Mouse (Mus musculus) left cerebral cortex, adult 2 months (tissue): ENCODE data around the gene Paf1. TPM values are rescaled to one million over a fixed set of nuclear protein-coding genes. Genes with fewer than 3 reads are reported as not detected.

Experiments used
- DNase-seq, 2 experiments: peaks; one replicate each; pipeline ENCODE4 v3.0.0; 2021 to 2022; ENCODE audit warnings: low spot score in 2 of 2, mixed read lengths in 1 of 2; ENCODE audit errors: extremely low spot score in 1 of 2
- H3K27ac ChIP-seq: fragments of 200-600 bp; 2 replicates; pipeline ENCODE4 v1.8.1; 2022
- H3K4me3 ChIP-seq: fragments of 200-600 bp; 2 replicates; pipeline ENCODE4 v1.8.1; 2022
- CTCF ChIP-seq: fragments of 200-600 bp; IDR thresholded peaks from 2 replicates; pipeline ENCODE4 v1.8.1; 2022; ENCODE audit warnings: antibody characterized with exemption, mild to moderate bottlenecking, moderate library complexity
- intact Hi-C: fragments of 180-260 bp; cut with DNase I; formaldehyde crosslinking; loops from one replicate; pipeline ENCODE4 v1.15.1; 2025
- total RNA-seq, 2 experiments: library from RNA; stranded (reverse); gene quantifications; 2 replicates each; pipeline ENCODE4 v1.2.3; 2021

Gene Paf1
- total RNA-seq, 2 experiments from 2014 or later, result 65.7 to 66.8 TPM

- intact Hi-C loops, result loop anchor here (5.0 kb wide), 1 partner anchor 212 kb away; no protein-coding TSS in a partner anchor
- Histone ChIP-seq H3K27ac (no peak overlapping the region), H3K4me3 (no peak overlapping the region)
- TF ChIP-seq CTCF, result no peak
- no peak for DNase-seq
These were observed 2.4 kb upstream of the Paf1 start for GRCm38 (mm10) chr7:28390331-28390730.

- DNase-seq, result no peak
- Histone ChIP-seq H3K27ac (peak overlapping the region; percentile 84), H3K4me3 (peak overlapping the region; percentile 85)
- no peak for TF ChIP-seq CTCF
- intact Hi-C loops, result loop anchor here (2.0 to 5.0 kb wide), 3 partner anchors 43 to 209 kb away; partner anchors contain the start of genes Gmfg and Rps16
These were observed 661 bp downstream of the Paf1 start for GRCm38 (mm10) chr7:28393272-28393951.

- TF ChIP-seq CTCF, result no peak
- Histone ChIP-seq H3K27ac (no peak overlapping the region), H3K4me3 (no peak overlapping the region)
- no peak for DNase-seq
- intact Hi-C loops, result no loop called here
These were observed 2.7 kb downstream of the Paf1 start for GRCm38 (mm10) chr7:28395425-28395824.

GRCm38 (mm10) chr7:28398000-28398399 is 5.2 kb downstream of the Paf1 start:
- intact Hi-C loops, result no loop called here
- no peak for DNase-seq
- TF ChIP-seq CTCF, result peak; percentile 64
- Histone ChIP-seq H3K4me3 (no peak overlapping the region), H3K27ac (no peak overlapping the region)

- DNase-seq, result no peak
- intact Hi-C loops, result no loop called here
- no peak for TF ChIP-seq CTCF
- Histone ChIP-seq H3K4me3 (no peak overlapping the region), H3K27ac (no peak overlapping the region)
These were observed 6.1 kb downstream of the Paf1 start for GRCm38 (mm10) chr7:28398696-28399340.

- intact Hi-C loops, result no loop called here
- Histone ChIP-seq H3K27ac (no peak overlapping the region), H3K4me3 (no peak overlapping the region)
- no peak for TF ChIP-seq CTCF
- DNase-seq, result no peak
These were observed 8.3 kb downstream of the Paf1 start for GRCm38 (mm10) chr7:28401030-28401429.

- DNase-seq, result no peak
- no peak for TF ChIP-seq CTCF
These were observed 9.2 kb downstream of the Paf1 start for GRCm38 (mm10) chr7:28401942-28402341.

GRCm38 (mm10) chr7:28410841-28411475 is 18.2 kb downstream of the Paf1 start:
- intact Hi-C loops, result no loop called here
- no peak overlapping the region for H3K4me3 ChIP-seq
- H3K27ac ChIP-seq, result no peak overlapping the region
- DNase-seq, result no peak
- no peak for TF ChIP-seq CTCF

More at GRCm38 (mm10) chr7:28401942-28402341, 9.2 kb downstream of the Paf1 start:
- intact Hi-C loops, result no loop called here
- no peak overlapping the region for H3K4me3 ChIP-seq
- H3K27ac ChIP-seq, result no peak overlapping the region

- no peak; the same call in 1 of the 2 replicates for TF ChIP-seq CTCF
These were observed 20.1 kb downstream of the Paf1 start for GRCm38 (mm10) chr7:28412826-28413225.

GRCm38 (mm10) chr7:28417368-28417767 is 24.6 kb downstream of the Paf1 start:
- DNase-seq, result no peak
- no peak overlapping the region for H3K4me3 ChIP-seq
- TF ChIP-seq CTCF, result peak; percentile 27; the same call in 1 of the 2 replicates
- intact Hi-C loops, result no loop called here
- H3K27ac ChIP-seq, result no peak overlapping the region

More at GRCm38 (mm10) chr7:28412826-28413225, 20.1 kb downstream of the Paf1 start:
- intact Hi-C loops, result no loop called here
- DNase-seq, result no peak
- Histone ChIP-seq H3K4me3 (no peak overlapping the region), H3K27ac (no peak overlapping the region)

- H3K4me3 ChIP-seq, result no peak overlapping the region
- intact Hi-C loops, result no loop called here
- DNase-seq, result no peak
- peak overlapping the region; percentile 36; the same call in 1 of the 2 replicates for H3K27ac ChIP-seq
- TF ChIP-seq CTCF, result no peak
These were observed 25.4 kb downstream of the Paf1 start for GRCm38 (mm10) chr7:28418096-28418670.

GRCm38 (mm10) chr7:28419416-28419815 is 26.7 kb downstream of the Paf1 start:
- Histone ChIP-seq H3K4me3 (no peak overlapping the region), H3K27ac (no peak overlapping the region)
- TF ChIP-seq CTCF, result no peak
- DNase-seq, result no peak
- intact Hi-C loops, result no loop called here
